Mouse (Mus musculus) ES-Bruce4 (cell line): ENCODE data around the gene Polr2g.

ENCODE experiments used
- EP300 ChIP-seq: IDR thresholded peaks from 2 replicates; pipeline ENCODE4 v1.6.1; 2011; ENCODE audit warnings: low read depth, low read length; ENCODE audit not compliant: insufficient read depth
- POLR2A ChIP-seq: IDR thresholded peaks from one replicate; pipeline ENCODE4 v1.8.1; 2011; ENCODE audit warnings: low read length; ENCODE audit not compliant: insufficient read depth

DNA sequence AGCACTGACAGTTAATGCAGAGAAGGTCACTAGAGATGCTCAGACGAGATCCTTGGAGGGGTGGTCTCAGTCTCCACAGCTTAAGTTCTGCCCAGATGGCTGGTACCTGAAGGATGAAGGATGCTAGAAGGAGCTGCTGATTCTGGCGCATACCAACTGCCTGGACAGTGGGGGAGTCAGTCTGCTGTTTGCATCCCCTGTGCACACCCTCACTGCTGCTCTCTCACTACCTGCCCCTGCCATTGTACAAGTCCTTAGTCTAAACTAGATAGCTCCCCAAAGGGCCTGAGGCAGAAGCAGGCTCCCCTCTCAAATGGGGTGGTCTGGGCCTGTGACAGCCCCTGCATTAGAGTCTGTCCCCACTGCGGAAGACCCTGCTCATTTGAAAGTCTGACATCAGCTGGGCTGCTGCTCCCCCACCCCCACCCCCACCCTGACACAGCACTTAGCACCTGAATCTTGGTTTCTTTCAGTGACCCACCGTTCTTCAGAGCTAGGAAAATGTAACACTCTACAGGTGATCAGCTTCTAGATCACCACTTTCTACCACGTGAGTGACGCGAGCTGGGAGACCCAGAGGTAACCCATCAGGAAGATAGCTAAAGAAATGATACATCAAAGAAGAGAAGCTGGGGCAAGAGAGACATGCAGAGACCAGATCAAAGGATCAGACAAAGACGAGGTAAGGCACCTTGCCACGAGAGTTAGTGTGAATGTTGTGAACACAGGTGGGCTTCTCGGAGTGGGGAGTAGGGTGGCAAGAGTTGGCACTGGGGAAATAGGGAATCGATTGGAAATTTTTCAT, 40.9 kb upstream of the Polr2g start, which contains the start of gene Gng3:
- peak; percentile 36 for TF ChIP-seq POLR2A
- peak; percentile 40; the same call in 1 of the 2 replicates for TF ChIP-seq EP300
